ENCODE assay signal across 11 mouse cellular contexts in genomic region chr17:47958046-47958790, GRCm38 (mm10). TPM values are rescaled to one million over a fixed set of nuclear protein-coding genes. Genes with fewer than 3 reads are reported as not detected.
DNase-seq lines count a peak whose midpoint lies in the region; ATAC-seq and TF ChIP-seq lines count a peak whose summit lies in the region.
"Had no signal": no experiment of that assay in that cellular context is flagged by ENCODE, and none has a peak within 500 bp of the region (broad histone marks: within the 10 kb centered on the region; RNA-seq: fewer than 3 reads in every experiment).

No protein-coding gene starts in this region.

- WGBS in midbrain, embryonic 11.5 days = 62% methylated on average over 10 of the region's 10 CpGs

- no peak for ATAC-seq in midbrain, embryonic 11.5 days (ENCODE audit: low FRiP score)

- no peak overlapping the region for H3K4me2 ChIP-seq in midbrain, embryonic 11.5 days

- H3K27me3 ChIP-seq in E14TG2a.4 (ENCODE audit: insufficient read depth, low read length) = no peaks in the 10 kb centered on the region
- no peaks in the 10 kb centered on the region; the same call in 1 of the 2 replicates for H3K27me3 ChIP-seq in midbrain, embryonic 11.5 days (ENCODE audit: control insufficient read depth, insufficient read depth, low read length)

- H3K9ac ChIP-seq in midbrain, embryonic 11.5 days (ENCODE audit: low read length) = no peak overlapping the region

- peaks cover 71% of the 10 kb centered on the region for H3K4me1 ChIP-seq in E14TG2a.4 (replicated peaks; ENCODE audit: low read depth, low read length)
- H3K4me1 ChIP-seq in midbrain, embryonic 11.5 days (ENCODE audit: control insufficient read depth, insufficient read depth, low read length) = no peaks in the 10 kb centered on the region

- no peaks in the 10 kb centered on the region for H3K36me3 ChIP-seq in E14TG2a.4 (ENCODE audit: insufficient read depth, low read length)
- H3K36me3 ChIP-seq in midbrain, embryonic 11.5 days (ENCODE audit: control insufficient read depth, insufficient read depth, low read length) = no peaks in the 10 kb centered on the region

- peak; percentile 92 for DNase-seq in R1 (ENCODE audit: low read depth, low spot score)
- DNase-seq in kidney, postnatal 36 days = peak; percentile 36
- DNase-seq in lung, postnatal 14 days = peak; percentile 52
- no peak for DNase-seq in layer of hippocampus, adult 18-20 months (ENCODE audit: low spot score in 2 of 2)
- no peak for DNase-seq in midbrain, embryonic 11.5 days (ENCODE audit: low spot score, missing footprints)
- DNase-seq in c-Kit-positive CD71-positive TER-119-positive erythroid progenitor cells, embryonic 14.5 days (ENCODE audit: low spot score) = no peak
- DNase-seq: cerebellum, adult 11 months; heart, adult 2 months; thymus, adult 2 months had no signal

- H3K27ac ChIP-seq in midbrain, embryonic 11.5 days (ENCODE audit: low read depth, low read length) = no peak overlapping the region
- H3K27ac ChIP-seq: heart, adult 2 months had no signal

- TF ChIP-seq CTCF in E14TG2a.4 (conservative IDR thresholded peaks at IDR 0.05; ENCODE audit: low read length) = no peak

- H3K9me3 ChIP-seq in E14TG2a.4 (ENCODE audit: low read length) = no peaks in the 10 kb centered on the region
- no peaks in the 10 kb centered on the region for H3K9me3 ChIP-seq in midbrain, embryonic 11.5 days (ENCODE audit: control insufficient read depth, low read length)

- peak overlapping the region; percentile 37 for H3K4me3 ChIP-seq in E14TG2a.4 (replicated peaks; ENCODE audit: low read length)
- H3K4me3 ChIP-seq in midbrain, embryonic 11.5 days (ENCODE audit: low read depth, low read length) = no peak overlapping the region
- H3K4me3 ChIP-seq: erythroblast, embryonic 14.5 days; heart, adult 2 months had no signal

RNA-seq across cellular contexts. Expression of gene Foxp4, which starts 33.8 kb away (rescaled TPM):
- 10 to 100 TPM; 49.7 to 56.1 TPM for total RNA-seq in layer of hippocampus, adult 18-20 months (2021)
- 24.6 and 27.5 TPM in 2 replicates for polyA plus RNA-seq in midbrain, embryonic 11.5 days (2014; fragmentation: Nextera tagmentation; extraction: Ambion mirVana)

Comparison
In these comparisons a context has a peak if more than half of its experiments do, and no peak if none do; other contexts are left out.
1. DNase-seq: peak in R1 (single experiment), kidney, postnatal 36 days (2 of 2) and lung, postnatal 14 days (single experiment); none in layer of hippocampus, adult 18-20 months (0 of 2), midbrain, embryonic 11.5 days (single experiment) and c-Kit-positive CD71-positive TER-119-positive erythroid progenitor cells, embryonic 14.5 days (single experiment).